Mouse (Mus musculus) CD4-positive, CD25-positive, alpha-beta regulatory T cell (primary cell): ENCODE data around the gene Gm16429. TPM values are rescaled to one million over a fixed set of nuclear protein-coding genes. Genes with fewer than 3 reads are reported as not detected.

Source experiments
- polyA plus RNA-seq: library from polyadenylated mRNA; unstranded; fragments of 100-300 nt; shearing (Covaris generic); gene quantifications from one replicate; pipeline ENCODE4 v1.2.1, GENCODE M21; 2017

Gm16429 gene
- polyA plus RNA-seq, result not detected

DNA sequence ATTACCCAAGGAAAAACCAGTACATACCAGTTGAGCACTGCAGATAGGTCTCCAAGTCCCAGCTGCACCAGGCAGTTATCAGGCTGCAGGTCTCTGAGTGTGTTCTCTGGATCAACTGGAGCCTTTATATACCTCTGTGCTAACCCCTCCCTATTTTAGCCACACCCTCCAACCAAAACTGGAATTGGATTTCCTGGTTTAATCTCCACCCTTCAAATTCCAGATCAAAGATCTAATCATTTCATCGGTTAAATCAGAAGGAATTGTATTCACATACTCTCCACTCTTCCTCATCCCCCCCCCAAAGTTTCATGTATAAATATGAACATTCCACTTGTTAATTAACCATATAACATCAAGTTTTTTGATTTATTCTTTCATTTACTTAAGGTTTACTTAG, at the start of gene Gm16429:
Gm16429 (minus strand) TSS at position 101 of the 400 bp plus-strand sequence.

Other genes starting within 250 kb of the Gm16429 start
- not detected for gene Gm7792, start 85.3 kb downstream of the Gm16429 start, polyA plus RNA-seq
- not detected for gene BC061212, start 141.5 kb upstream of the Gm16429 start, polyA plus RNA-seq
- gene Gm6351, start 147.3 kb upstream of the Gm16429 start, polyA plus RNA-seq, result 0.22 TPM